Mouse (Mus musculus): ENCODE data around the gene Srf.

DNA sequence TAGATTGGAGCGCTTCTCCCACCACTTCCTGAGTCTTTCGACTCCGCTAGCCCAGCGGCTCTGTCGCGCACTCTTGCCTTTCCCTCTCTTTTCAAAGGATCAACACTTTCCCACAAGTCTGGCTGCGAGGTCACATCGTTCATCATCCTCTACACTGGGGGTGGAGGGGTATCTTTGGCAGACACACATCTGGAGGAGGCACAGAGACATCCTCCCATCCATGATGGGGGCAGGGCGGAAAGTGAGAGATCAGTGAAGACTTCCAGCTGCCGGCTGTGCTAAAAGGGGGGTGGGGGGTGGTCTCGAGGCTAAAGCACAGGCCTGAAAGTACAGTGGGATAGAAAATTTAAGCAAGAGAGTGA lies 590 bp upstream of the Srf start:
- no peak for TF ChIP-seq ZNF384 (IDR thresholded peaks at IDR 0.05; ENCODE audit: low read depth, low read length)
- TF ChIP-seq ZC3H11A (IDR thresholded peaks at IDR 0.05; ENCODE audit: borderline replicate concordance, low read depth, low read length), result no peak
- TF ChIP-seq MAFK (IDR thresholded peaks at IDR 0.05; ENCODE audit: insufficient read depth, low read depth, low read length), result no peak
- TF ChIP-seq HCFC1 (IDR thresholded peaks at IDR 0.05; ENCODE audit: borderline replicate concordance, insufficient read depth, low read length), result no peak; the same call in 1 of the 2 replicates
- no peak for TF ChIP-seq CHD2 (IDR thresholded peaks at IDR 0.05; ENCODE audit: low read depth, low read length)

Data from ES-E14 (cell line).